Mouse (Mus musculus) liver, adult 2 months (tissue): ENCODE results near the gene Pfkl.

ENCODE experiments used
- CTCF ChIP-seq: fragments of 200-500 bp; IDR thresholded peaks from 2 replicates; pipeline ENCODE4 v1.5.1; 2011; ENCODE audit warnings: low read depth, low read length, control low read depth
- POLR2A ChIP-seq: fragments of 200-500 bp; IDR thresholded peaks from 2 replicates; pipeline ENCODE4 v1.6.1; 2011; ENCODE audit warnings: low read length, control low read depth; ENCODE audit not compliant: insufficient read depth; ENCODE audit errors: extremely low read depth

- TF ChIP-seq CTCF (no peak), POLR2A (no peak)
Observed at GRCm38 (mm10) chr10:77970481-77970880, 39.4 kb downstream of the Pfkl start, which contains the start of gene Trpm2.
